Mouse (Mus musculus): ENCODE measurements around the gene Pcnt.

The Pcnt gene

GRCm38 (mm10) chr10:76442178-76443088 lies at the start of gene Pcnt:
Gene Pcnt, minus strand, starts transcription at chr10:76442786.
- peak; percentile 99 for DNase-seq (ENCODE audit: low read depth, low spot score)

GRCm38 (mm10) chr10:76489205-76489604 lies 46.6 kb upstream of the Pcnt start:
- DNase-seq (ENCODE audit: low read depth, low spot score), result no peak

GRCm38 (mm10) chr10:76488265-76488664 lies 45.7 kb upstream of the Pcnt start:
- no peak for DNase-seq (ENCODE audit: low read depth, low spot score)

- DNase-seq (ENCODE audit: low read depth, low spot score), result no peak
Measured at GRCm38 (mm10) chr10:76486302-76486701, 43.7 kb upstream of the Pcnt start.

GRCm38 (mm10) chr10:76481480-76481879 lies 38.9 kb upstream of the Pcnt start:
- no peak for DNase-seq (ENCODE audit: low read depth, low spot score)

- DNase-seq (ENCODE audit: low read depth, low spot score), result no peak
Measured at GRCm38 (mm10) chr10:76480851-76481250, 38.3 kb upstream of the Pcnt start.

- no peak for DNase-seq (ENCODE audit: low read depth, low spot score)
Measured at GRCm38 (mm10) chr10:76473759-76474158, 31.2 kb upstream of the Pcnt start.

- peak; percentile 97 for DNase-seq (ENCODE audit: low read depth, low spot score)
Measured at GRCm38 (mm10) chr10:76468203-76469162, 25.9 kb upstream of the Pcnt start, which contains the start of the genes Mcm3ap and Ybey. Gene Mcm3ap, plus strand, starts transcription at chr10:76468927. Gene Ybey, minus strand, starts transcription at chr10:76469114.

- DNase-seq (ENCODE audit: low read depth, low spot score), result no peak
Measured at GRCm38 (mm10) chr10:76462721-76463120, 20.1 kb upstream of the Pcnt start.

GRCm38 (mm10) chr10:76462312-76462711 lies 19.7 kb upstream of the Pcnt start:
- peak; percentile 62 for DNase-seq (ENCODE audit: low read depth, low spot score)

- DNase-seq (ENCODE audit: low read depth, low spot score), result no peak
Measured at GRCm38 (mm10) chr10:76461255-76461654, 18.7 kb upstream of the Pcnt start.

GRCm38 (mm10) chr10:76455289-76455688 lies 12.7 kb upstream of the Pcnt start:
- DNase-seq (ENCODE audit: low read depth, low spot score), result peak; percentile 72

GRCm38 (mm10) chr10:76448851-76449250 lies 6.3 kb upstream of the Pcnt start, which contains the start of gene 2610028H24Rik:
Gene 2610028H24Rik, plus strand, starts transcription at chr10:76449081.
- DNase-seq (ENCODE audit: low read depth, low spot score), result no peak

- DNase-seq (ENCODE audit: low read depth, low spot score), result peak; percentile 15
Measured at GRCm38 (mm10) chr10:76447406-76448229, 5.0 kb upstream of the Pcnt start.

GRCm38 (mm10) chr10:76445996-76446681 lies 3.6 kb upstream of the Pcnt start:
- DNase-seq (ENCODE audit: low read depth, low spot score), result no peak

- no peak for DNase-seq (ENCODE audit: low read depth, low spot score)
Measured at GRCm38 (mm10) chr10:76440281-76440680, 2.3 kb downstream of the Pcnt start, which contains the start of gene AC141477.1. Gene AC141477.1, minus strand, starts transcription at chr10:76440444.

- no peak for DNase-seq (ENCODE audit: low read depth, low spot score)
Measured at GRCm38 (mm10) chr10:76439107-76439890, 3.3 kb downstream of the Pcnt start.

- DNase-seq (ENCODE audit: low read depth, low spot score), result no peak
Measured at GRCm38 (mm10) chr10:76433925-76434324, 8.7 kb downstream of the Pcnt start.

- DNase-seq (ENCODE audit: low read depth, low spot score), result no peak
Measured at GRCm38 (mm10) chr10:76425674-76426073, 16.9 kb downstream of the Pcnt start.

GRCm38 (mm10) chr10:76416811-76417210 lies 25.8 kb downstream of the Pcnt start:
- DNase-seq (ENCODE audit: low read depth, low spot score), result peak; percentile 93

Measured in brain, adult 2 months (tissue).